Mouse (Mus musculus) stomach, embryonic 14.5 days (tissue): Measurements from ENCODE around the gene Arhgef17. TPM values are rescaled to one million over a fixed set of nuclear protein-coding genes. Genes with fewer than 3 reads are reported as not detected.

Experiments used
- ATAC-seq: fragments of 200-750 bp; cut with Nextera tagmentation; 2 replicates; pipeline ENCODE4 v1.8.0; 2017; ENCODE audit warnings: low read depth, moderate TSS enrichment; ENCODE audit not compliant: insufficient number of reproducible peaks, insufficient read depth, low FRiP score
- H3K27ac ChIP-seq: fragments of 300-500 bp; sonication (generic); 2 replicates; pipeline ENCODE4 v1.5.1; 2014; ENCODE audit warnings: mild to moderate bottlenecking, low read length, moderate library complexity, mixed read lengths
- H3K27me3 ChIP-seq: fragments of 300-500 bp; sonication (generic); 2 replicates; pipeline ENCODE4 v1.6.1; 2014; ENCODE audit warnings: low read length, control low read depth, mixed read lengths; ENCODE audit not compliant: control insufficient read depth, insufficient read depth
- H3K36me3 ChIP-seq: fragments of 300-500 bp; sonication (generic); 2 replicates; pipeline ENCODE4 v1.6.1; 2014; ENCODE audit warnings: mild to moderate bottlenecking, control low read depth, low read length, moderate library complexity, mixed read lengths; ENCODE audit not compliant: control insufficient read depth, insufficient read depth
- H3K4me1 ChIP-seq: fragments of 300-500 bp; sonication (generic); 2 replicates; pipeline ENCODE4 v1.6.1; 2014; ENCODE audit warnings: low read length, control low read depth, mixed read lengths; ENCODE audit not compliant: control insufficient read depth, insufficient read depth
- H3K4me2 ChIP-seq: fragments of 300-500 bp; sonication (generic); replicated peaks from 2 replicates; pipeline ENCODE4 v1.6.1; 2014; ENCODE audit warnings: low read depth, low read length, control low read depth
- H3K4me3 ChIP-seq: fragments of 300-500 bp; sonication (generic); 2 replicates; pipeline ENCODE4 v1.5.1; 2014; ENCODE audit warnings: low read depth, low read length, control low read depth
- H3K9ac ChIP-seq: fragments of 300-500 bp; sonication (generic); replicated peaks from 2 replicates; pipeline ENCODE4 v1.6.1; 2014; ENCODE audit warnings: low read depth, mild to moderate bottlenecking, control low read depth, low read length, moderate library complexity, mixed read lengths
- H3K9me3 ChIP-seq: fragments of 300-500 bp; sonication (generic); 2 replicates; pipeline ENCODE4 v1.6.1; 2016; ENCODE audit warnings: low read depth, low read length, control low read depth; ENCODE audit not compliant: control insufficient read depth
- WGBS: fragments of 180-500 bp; shearing (Covaris S2); extraction: QIAGEN DNeasy Blood & Tissue Kit; methylation state at CpG from one replicate; pipeline ENCODE4 v1.1.7; 2014; 5-methylcytosine and 5-hydroxymethylcytosine counted together
- polyA plus RNA-seq: library from polyadenylated mRNA; unstranded; fragments of >200 nt; fragmentation: Nextera tagmentation; extraction: Ambion mirVana; gene quantifications from 2 replicates; pipeline ENCODE4 v1.2.1, GENCODE M21; 2014

Gene Arhgef17
- polyA plus RNA-seq, 1 experiment from 2014 or later = 13.7 TPM

GRCm38 (mm10) chr7:100933520-100933919, 1.6 kb upstream of the Arhgef17 start:
- no peak for ATAC-seq
- Histone ChIP-seq H3K36me3 (peaks cover 4% of the 10 kb centered on the region), H3K9me3 (no peaks in the 10 kb centered on the region), H3K4me3 (no peak overlapping the region), H3K4me2 (no peak overlapping the region), H3K4me1 (peaks cover 21% of the 10 kb centered on the region), H3K27me3 (no peaks in the 10 kb centered on the region), H3K9ac (no peak overlapping the region), H3K27ac (0 out of 2 replicates have a peak overlapping the region, but pooled peaks have one; percentile 99)

GRCm38 (mm10) chr7:100932481-100933007, 637 bp upstream of the Arhgef17 start:
- H3K4me2 ChIP-seq = peak overlapping the region; percentile 97
- H3K4me3 ChIP-seq = peak overlapping the region; percentile 85
- peaks cover 5% of the 10 kb centered on the region for H3K36me3 ChIP-seq
- ATAC-seq = peak; percentile 92
- no peaks in the 10 kb centered on the region for H3K9me3 ChIP-seq
- peak overlapping the region; percentile 99 for H3K27ac ChIP-seq
- peaks cover 31% of the 10 kb centered on the region for H3K4me1 ChIP-seq
- peak overlapping the region; percentile 87; the same call in 1 of the 2 replicates for H3K9ac ChIP-seq
- no peaks in the 10 kb centered on the region for H3K27me3 ChIP-seq
- under 1% methylated on average over 27 of the region's 27 CpGs for WGBS

- 1% methylated on average over 71 of the region's 73 CpGs for WGBS
- Histone ChIP-seq H3K9ac (peak overlapping the region; percentile 87), H3K36me3 (peaks cover 5% of the 10 kb centered on the region), H3K4me3 (peak overlapping the region; percentile 85), H3K9me3 (no peaks in the 10 kb centered on the region), H3K27me3 (no peaks in the 10 kb centered on the region), H3K4me2 (peak overlapping the region; percentile 97), H3K27ac (peak overlapping the region; percentile 99), H3K4me1 (peaks cover 40% of the 10 kb centered on the region)
- peak; percentile 8 for ATAC-seq
Observed at GRCm38 (mm10) chr7:100931316-100931925, 486 bp downstream of the Arhgef17 start.

- 2% methylated on average over 52 of the region's 53 CpGs for WGBS
- Histone ChIP-seq H3K36me3 (peaks cover 5% of the 10 kb centered on the region), H3K4me3 (peak overlapping the region; percentile 85), H3K4me1 (peaks cover 47% of the 10 kb centered on the region), H3K27me3 (no peaks in the 10 kb centered on the region), H3K9ac (peak overlapping the region; percentile 87), H3K4me2 (peak overlapping the region; percentile 97), H3K27ac (peak overlapping the region; percentile 99), H3K9me3 (no peaks in the 10 kb centered on the region)
- ATAC-seq = no peak
Observed at GRCm38 (mm10) chr7:100930619-100931315, 1.1 kb downstream of the Arhgef17 start.

GRCm38 (mm10) chr7:100929639-100930303, 2.1 kb downstream of the Arhgef17 start:
- peak overlapping the region; percentile 85 for H3K4me3 ChIP-seq
- WGBS = 56% methylated on average over 19 of the region's 19 CpGs

GRCm38 (mm10) chr7:100928456-100928855, 3.5 kb downstream of the Arhgef17 start:
- peaks cover 9% of the 10 kb centered on the region for H3K36me3 ChIP-seq
- no peak for ATAC-seq

More at GRCm38 (mm10) chr7:100929639-100930303, 2.1 kb downstream of the Arhgef17 start:
- no peaks in the 10 kb centered on the region for H3K9me3 ChIP-seq
- H3K4me1 ChIP-seq = peaks cover 57% of the 10 kb centered on the region
- peak overlapping the region; percentile 87 for H3K9ac ChIP-seq
- no peaks in the 10 kb centered on the region for H3K27me3 ChIP-seq
- peaks cover 5% of the 10 kb centered on the region for H3K36me3 ChIP-seq
- no peak for ATAC-seq
- H3K27ac ChIP-seq = no peak overlapping the region
- H3K4me2 ChIP-seq = peak overlapping the region; percentile 97

GRCm38 (mm10) chr7:100927287-100928000, 4.5 kb downstream of the Arhgef17 start:
- ATAC-seq = no peak
- no peak overlapping the region for H3K27ac ChIP-seq
- 6% methylated on average over 7 of the region's 7 CpGs for WGBS
- H3K9me3 ChIP-seq = no peaks in the 10 kb centered on the region
- no peaks in the 10 kb centered on the region for H3K27me3 ChIP-seq
- peak overlapping the region; percentile 97 for H3K4me2 ChIP-seq
- peak overlapping the region; percentile 85 for H3K4me3 ChIP-seq
- peak overlapping the region; percentile 50 for H3K9ac ChIP-seq
- H3K4me1 ChIP-seq = peaks cover 72% of the 10 kb centered on the region
- peaks cover 19% of the 10 kb centered on the region for H3K36me3 ChIP-seq

More at GRCm38 (mm10) chr7:100928456-100928855, 3.5 kb downstream of the Arhgef17 start:
- Histone ChIP-seq H3K9me3 (no peaks in the 10 kb centered on the region), H3K27me3 (no peaks in the 10 kb centered on the region), H3K4me1 (peaks cover 68% of the 10 kb centered on the region), H3K27ac (no peak overlapping the region), H3K4me2 (peak overlapping the region; percentile 97), H3K4me3 (peak overlapping the region; percentile 85), H3K9ac (peak overlapping the region; percentile 50)
- WGBS = 33% methylated on average over 9 of the region's 9 CpGs
